Mouse (Mus musculus): Measurements from ENCODE around the gene Nup188.

Gene Nup188

DNA sequence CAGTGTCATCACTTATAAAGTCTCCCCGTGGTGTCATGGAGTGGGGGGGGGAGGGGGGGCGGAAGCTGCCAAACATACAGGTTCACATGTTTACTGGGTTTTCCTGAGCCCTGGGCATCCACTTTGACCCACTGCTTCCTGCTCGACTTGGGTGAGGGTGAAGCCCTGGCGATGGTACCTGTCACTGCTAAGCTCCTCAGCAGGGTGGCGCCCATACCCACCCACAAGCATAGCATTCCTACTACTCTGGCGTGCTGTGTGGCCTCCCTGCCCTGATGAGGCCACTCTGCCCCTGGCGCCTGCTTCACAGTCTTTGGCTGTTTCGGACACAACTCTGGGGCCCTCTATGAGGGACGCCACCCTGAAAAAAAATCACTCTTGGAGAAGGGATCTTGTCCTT is 70.7 kb downstream of the Nup188 start:
- no peak for DNase-seq

GRCm38 (mm10) chr2:30357552-30358510 is 71.6 kb downstream of the Nup188 start:
- DNase-seq = no peak

DNA sequence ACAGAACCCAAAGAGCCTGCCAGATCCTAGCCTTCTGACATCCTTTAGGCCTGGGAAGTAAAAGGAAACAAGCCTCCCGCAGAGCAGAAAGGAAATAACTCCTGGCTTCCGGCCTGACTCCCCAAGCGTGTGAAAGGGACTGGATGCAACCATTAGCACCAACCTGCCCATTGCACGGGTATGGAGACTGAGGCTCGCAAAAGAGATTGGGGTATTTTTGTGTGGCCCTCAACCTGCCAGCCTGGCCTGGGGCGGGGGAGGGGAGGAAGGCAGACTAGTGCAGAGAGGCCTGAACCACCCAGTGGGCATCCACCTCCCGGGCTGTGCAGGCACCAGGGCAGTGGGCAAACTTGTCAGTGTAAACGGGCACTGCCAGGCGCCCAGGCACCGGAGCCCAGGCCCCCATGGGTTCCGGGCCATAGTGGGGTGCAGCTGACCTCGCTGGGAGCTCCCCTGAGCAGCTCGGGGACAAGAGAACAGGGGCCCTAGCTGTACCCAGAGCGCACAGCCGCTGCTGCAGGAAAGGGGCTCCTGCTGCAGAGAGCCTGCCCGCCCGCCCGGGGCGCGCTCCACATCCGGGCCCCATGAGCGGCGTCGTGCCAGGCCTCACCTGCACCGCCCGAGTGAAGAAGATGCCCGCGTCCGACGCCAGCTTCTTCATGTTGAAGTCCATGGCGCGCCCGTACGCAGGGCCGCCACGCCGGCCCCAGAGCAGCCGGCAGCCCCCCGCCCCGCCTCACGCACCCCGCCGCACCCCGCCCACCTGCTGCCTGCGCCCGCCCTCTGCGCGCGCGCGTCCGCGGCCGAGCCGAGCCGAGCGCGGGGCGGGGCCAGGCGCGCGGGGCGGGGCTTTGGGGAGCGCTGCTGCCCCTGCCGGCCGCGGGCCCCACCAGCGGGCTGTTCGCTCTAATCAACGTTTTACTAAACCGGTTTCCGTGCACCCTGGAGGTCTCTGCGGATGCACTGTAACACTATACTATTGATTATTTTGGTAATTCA is 72.6 kb downstream of the Nup188 start, which contains the start of gene Sh3glb2:
Gene Sh3glb2 (minus strand): TSS at position 805 of the 999 bp plus-strand sequence.
- peak; percentile 69 for DNase-seq

DNA sequence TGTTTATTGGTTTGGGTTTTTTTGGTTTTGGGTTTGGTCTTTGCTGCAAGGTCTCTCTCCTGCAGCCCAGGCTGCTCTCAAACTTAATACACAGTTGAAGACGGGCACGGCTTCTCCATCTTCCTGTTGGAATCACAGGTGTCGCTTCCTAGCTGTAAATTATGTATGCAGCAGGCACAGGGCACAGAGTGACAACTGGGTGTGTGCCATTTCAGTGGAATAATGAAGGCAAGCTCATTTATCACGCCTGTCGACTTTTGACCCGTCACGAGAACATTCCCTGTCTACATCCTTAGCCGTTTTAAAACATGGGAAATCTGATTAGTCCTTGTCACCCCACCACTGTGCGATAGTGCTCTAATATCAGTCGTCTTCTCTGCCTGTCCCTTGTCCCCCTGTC is 74.4 kb downstream of the Nup188 start:
- no peak for DNase-seq

DNA sequence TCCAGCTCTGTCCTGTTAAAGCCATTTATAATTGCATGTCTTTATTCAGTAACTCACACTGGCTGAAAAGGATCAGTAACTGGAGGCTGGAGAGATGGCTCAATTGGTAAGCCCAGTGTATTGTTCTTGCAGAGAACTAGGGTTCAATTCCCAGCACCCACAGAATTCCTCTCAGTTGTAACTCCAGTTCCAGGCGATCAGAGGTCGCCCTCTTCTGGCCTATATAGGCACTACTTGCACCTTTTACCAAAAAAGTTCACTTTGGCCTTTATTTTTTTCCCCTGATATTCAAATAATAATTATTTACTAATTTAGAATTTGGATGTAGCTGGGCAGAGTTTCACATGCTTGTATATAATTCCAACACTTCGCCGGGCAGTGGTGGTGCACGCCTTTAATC is 76.7 kb downstream of the Nup188 start:
- no peak for DNase-seq

DNA sequence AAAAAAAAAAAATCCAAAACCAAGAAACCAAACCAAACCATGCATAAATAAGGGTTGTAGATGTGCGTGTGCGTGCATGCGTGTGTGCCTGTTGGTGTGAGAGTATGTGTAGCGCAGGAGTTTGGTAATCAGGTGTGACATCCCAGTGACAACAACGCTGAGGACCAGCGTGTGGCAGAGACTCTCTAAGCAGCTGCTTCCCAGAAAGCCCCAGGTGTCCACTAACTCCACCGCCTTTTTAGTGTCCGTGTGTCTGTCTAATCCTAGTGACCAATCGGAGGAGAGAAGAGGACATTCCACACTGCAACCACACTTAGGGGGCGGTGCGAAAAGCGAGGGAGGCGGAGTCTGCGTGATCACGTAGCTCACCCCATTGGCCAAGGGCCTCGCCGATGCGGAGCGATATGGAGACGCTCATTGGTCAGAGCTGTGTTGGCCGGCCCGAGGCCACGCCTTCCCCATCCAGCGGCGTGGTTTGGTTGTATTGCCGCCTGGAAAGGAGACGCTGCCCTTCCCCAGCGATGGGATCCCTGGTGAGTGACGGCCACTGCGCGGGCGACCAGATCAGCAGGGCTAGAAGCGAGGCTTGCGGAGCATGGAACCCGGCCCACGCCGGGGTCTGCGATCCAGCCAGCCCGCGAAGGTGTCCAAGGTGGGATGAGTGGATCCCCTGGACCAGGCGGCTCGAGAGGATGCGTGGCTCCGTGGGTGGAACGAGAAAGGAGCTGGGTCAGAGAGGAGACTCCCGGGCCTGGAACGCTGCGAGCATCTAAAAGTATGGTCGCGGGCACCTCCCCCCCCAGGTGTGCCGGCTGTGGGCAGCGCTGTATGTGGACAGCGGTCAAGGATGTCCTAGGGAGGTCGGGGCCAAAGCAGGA is 77.8 kb downstream of the Nup188 start, which contains the start of gene Miga2:
Gene Miga2 (plus strand): TSS at position 461 of the 878 bp plus-strand sequence.
- peak; percentile 96 to 97 for DNase-seq

DNA sequence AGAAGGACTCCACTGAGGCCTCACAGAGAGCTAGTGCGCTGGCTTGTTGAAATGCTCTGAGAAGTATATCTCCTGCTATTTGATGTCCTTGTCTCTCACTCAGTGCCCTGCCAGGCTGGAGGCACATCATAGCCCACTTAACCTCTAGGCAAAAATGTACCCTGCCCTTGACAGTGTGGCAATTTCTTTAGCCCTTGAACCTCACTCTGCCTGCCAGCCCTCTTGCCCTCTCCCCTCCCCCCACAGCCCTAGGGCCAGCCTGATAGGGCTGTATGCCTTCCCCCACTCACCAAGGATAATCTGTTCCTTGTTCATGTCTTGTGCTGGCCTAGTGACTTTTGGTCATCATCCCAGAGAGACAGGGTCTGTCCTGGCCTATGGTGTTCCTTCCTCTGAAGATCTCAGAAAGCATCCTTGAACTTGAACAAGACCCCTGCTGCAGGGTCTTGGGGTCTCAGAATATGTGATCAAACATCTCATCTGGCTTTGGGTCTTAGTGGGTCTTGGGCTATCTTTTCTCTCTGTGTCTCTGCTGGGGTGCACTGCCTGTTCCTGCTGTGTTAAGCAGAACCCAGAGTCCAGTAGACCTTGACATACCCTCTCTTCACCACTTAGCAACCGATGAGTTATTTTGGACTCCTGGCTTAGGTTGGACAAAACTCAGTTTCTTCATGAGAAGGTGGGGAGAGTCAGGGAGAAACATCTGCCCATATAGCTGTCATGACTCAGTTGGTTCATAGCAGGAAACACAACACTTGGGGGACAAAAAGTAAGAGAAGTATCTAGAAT is 79.3 kb downstream of the Nup188 start:
- DNase-seq = no peak

DNA sequence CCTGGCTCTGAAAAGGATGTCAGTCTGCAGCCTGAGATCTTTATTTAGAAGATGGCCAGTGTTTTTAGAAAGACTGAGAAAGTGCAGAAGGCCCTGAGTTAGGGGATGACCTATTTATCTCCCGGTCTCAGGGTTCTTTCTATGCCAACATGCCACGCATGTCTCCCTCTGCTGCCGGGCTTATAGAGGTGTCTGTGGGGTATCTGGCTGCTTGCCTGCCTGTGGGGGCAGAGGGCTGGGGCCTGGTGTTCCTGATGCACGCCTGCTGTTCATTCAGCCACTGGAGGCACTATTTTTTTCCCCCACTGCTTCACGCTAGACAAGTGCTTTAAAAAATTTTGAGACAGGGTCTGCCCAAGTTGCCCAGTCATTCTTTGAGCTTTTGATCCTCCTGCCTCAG is 80.0 kb downstream of the Nup188 start:
- no peak for DNase-seq

DNA sequence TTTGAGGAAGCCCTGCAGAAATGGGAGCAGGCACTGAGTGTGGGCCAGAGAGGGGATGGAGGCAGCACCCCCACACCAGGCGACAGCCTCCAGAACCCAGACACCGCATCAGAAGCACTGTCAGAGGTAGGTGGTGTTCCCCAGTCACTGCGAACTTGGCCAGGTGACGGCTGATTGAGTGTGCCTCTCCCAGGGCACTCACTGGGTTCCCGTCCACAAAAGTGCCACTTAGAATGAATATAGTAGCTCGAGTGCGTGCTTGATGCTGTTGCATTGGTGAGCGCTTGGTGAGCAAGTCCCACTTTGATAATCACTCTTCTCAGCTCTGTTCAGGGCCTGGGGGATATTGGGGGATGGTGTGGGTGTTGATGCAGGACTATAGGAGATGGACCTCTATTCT is 85.3 kb downstream of the Nup188 start:
- DNase-seq = no peak

GRCm38 (mm10) chr2:30372726-30373125 is 86.5 kb downstream of the Nup188 start:
- DNase-seq = no peak

- DNase-seq = no peak
Measured at GRCm38 (mm10) chr2:30375893-30376292, 89.7 kb downstream of the Nup188 start.

GRCm38 (mm10) chr2:30377721-30378120 is 91.5 kb downstream of the Nup188 start:
- DNase-seq = no peak

DNA sequence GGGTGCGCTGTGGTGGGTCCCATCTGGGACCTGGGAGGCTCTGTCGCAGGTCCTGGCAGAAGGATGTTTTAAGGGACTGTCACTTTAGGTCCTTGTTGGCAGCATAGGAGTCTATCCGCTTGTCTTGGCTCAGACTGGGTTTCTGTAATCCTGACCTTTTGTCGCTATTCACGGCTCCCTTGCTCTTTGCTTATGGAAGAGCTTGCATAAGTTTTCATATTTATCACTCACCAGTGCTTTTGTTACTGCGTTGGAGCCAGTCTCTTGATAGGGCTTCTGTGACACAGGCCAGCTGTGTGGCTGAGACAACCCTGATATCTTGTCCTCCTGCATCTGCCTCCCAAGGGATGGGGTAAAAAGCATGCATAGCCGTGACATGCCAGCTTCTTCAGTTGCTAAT is 93.1 kb downstream of the Nup188 start:
- no peak for DNase-seq

DNA sequence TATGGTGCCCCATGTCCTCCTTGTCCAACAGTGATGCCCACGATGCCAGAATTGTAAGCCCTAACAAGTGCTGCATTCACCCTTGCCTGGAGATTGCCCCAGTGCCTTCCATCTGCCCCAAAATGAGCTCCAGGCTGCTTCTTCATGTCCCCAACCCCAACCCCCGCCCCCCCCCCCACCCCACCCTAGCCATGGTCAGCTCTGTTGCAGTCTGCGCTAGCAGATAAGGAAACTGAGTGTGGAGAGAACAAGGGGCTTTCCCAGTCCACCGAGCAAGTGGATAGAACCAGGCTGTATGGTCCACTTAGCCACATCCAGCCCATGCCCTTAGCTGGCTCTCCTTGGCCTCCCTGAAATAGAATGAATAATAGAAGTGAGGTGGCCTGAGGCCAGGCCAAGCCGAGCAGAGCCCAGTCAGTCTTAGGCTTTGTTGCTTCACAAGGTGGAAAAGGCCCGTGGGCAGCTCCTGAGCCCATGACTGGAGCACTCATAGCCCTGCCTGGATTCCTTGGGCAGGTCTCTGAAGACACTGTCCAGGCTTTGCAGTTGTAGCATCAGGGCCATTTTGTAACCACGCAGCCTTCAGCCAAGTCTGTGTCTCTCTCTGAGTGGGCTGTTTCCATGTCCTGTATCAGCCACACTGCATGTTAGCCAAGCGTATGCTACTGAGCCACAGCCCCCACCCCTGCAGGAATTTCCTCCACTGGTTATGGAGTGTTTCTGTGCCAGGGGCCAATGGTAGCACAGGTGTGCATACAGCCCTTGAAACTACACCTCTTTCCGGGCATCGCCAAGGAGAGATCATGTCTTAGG is 94.6 kb downstream of the Nup188 start:
- DNase-seq = no peak

- no peak for DNase-seq
Measured at GRCm38 (mm10) chr2:30381377-30381725, 95.2 kb downstream of the Nup188 start.

DNA sequence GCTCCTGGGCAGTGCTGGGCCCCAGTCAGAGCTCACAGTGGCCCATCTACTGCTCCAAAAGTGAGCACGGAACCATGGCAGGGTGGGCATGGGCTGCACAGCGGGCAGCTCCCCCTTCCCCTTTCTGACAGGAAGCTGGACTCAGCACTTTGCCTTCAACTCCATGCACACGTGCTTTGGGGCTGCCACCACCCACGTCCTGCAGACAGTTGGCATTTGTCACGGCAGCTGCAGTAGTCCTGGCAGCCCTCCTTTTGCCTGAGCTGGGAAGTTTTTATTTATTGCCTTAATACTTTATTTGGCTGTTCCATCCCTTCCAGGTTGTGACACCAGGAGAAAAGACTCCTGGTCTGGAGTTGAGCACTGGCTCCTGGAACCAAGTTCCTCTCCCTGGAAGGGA is 98.6 kb downstream of the Nup188 start:
- no peak for DNase-seq

DNA sequence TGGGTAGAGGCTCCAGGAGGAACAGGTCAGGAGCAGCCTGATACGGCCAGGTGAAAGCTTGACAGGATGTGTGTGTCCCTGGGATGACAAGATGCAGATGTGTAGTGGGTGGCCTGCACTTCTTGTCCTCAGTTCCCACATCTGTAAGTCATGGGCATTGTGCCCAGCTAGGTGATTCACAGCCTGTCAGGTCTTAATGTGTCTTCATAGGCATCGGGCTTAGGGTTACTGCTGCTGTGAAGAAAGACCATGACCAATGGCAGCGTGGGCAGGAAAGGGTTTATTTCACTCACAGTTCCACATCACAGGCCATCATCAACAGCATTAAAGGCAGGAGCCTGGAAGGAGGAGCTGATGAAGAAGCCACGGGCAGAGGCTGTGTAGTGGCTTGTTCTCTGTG is 99.4 kb downstream of the Nup188 start:
- DNase-seq = no peak

GRCm38 (mm10) chr2:30386913-30387312 is 100.7 kb downstream of the Nup188 start:
- no peak for DNase-seq

DNA sequence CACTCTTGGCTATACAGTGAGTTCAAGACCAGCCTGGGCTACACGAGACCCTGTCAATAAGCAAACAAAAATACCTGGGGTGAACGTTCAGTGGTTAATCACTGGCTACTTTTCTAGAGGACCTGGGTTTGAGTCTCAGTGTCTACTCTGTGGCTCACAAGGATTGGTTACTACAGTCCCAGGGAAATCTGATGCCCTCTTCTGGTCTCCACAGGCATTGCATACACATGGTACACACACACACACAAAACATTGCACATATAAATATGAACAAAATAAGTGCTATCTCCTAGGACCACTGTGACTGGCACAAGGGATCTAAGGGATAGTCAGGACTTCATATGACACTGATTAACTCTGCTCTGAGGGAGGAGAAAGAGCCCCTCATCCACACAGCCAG is 102.8 kb downstream of the Nup188 start:
- DNase-seq = no peak

DNA sequence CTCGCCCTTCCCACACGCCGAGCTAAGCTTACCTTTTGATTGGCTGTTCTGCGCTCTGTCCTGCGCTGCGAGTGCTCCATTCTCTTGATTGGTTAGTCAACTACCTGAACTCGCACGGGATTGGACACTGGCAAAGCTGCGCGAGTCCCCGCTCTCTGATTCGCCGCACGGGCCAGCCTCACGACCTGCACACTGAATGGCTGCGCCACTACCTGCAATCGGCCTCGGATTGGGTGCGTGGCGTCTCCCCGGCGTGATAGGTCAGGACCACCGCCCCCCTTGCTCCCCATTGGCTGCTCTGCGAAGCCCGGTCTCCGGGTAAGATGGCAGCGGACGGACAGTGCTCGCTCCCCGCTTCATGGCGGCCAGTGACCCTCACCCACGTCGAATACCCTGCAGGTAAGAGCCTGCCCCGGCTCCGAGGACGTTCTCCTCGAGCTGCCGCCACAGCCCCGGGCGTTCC is 105.9 kb downstream of the Nup188 start, which contains the start of gene Dolpp1:
Gene Dolpp1 (plus strand): TSS at position 141 of the 463 bp plus-strand sequence.
- peak; percentile 96 to 98 for DNase-seq
